In the genomic region with DNA sequence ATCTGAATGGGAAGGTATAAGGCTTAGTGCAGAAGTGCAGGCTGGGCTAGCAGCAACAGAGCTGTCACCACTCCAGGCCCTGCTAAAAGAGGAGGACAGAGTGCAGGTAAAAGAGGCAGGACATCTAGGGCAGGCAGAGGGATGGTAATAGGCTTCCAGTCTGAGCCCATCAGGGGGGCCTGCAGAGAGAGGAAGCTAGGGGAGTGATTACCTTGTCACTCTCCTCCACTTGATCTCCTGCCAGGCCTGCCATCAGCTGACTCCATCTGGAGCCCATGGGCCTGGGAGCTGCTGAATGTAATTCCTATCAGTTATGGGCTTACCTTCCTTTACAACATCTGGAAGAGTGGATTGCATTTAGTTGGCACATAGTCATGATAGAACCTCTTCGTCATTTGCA, we compare ENCODE assay signal across 25 mouse cellular contexts. TPM values are rescaled to one million over a fixed set of nuclear protein-coding genes. Genes with fewer than 3 reads are reported as not detected.
DNase-seq lines count a peak whose midpoint lies in the region; ATAC-seq lines count a peak whose summit lies in the region.
"Had no signal": no experiment of that assay in that cellular context is flagged by ENCODE, and none has a peak within 500 bp of the region (broad histone marks: within the 10 kb centered on the region; RNA-seq: fewer than 3 reads in every experiment).

No protein-coding gene starts in this region.

- no peak overlapping the region for H3K9ac ChIP-seq in forebrain, embryonic 13.5 days
- no peak overlapping the region for H3K9ac ChIP-seq in forebrain, embryonic 11.5 days (ENCODE audit: low read length)
- H3K9ac ChIP-seq in neural tube, embryonic 14.5 days (replicated peaks; ENCODE audit: low read depth, low read length), result no peak overlapping the region
- no peak overlapping the region for H3K9ac ChIP-seq in neural tube, embryonic 15.5 days (replicated peaks)
- H3K9ac ChIP-seq: embryonic facial prominence, embryonic 12.5 days; embryonic facial prominence, embryonic 15.5 days; forebrain, embryonic 12.5 days; hindbrain, embryonic 12.5 days; hindbrain, embryonic 15.5 days had no signal

- intact Hi-C loops in left cerebral cortex, postnatal 4 days (cut with DNase I), result no loop called here
- intact Hi-C loops in left cerebral cortex, postnatal 36 days (cut with DNase I), result no loop called here

- no peaks in the 10 kb centered on the region for H3K36me3 ChIP-seq in forebrain, embryonic 13.5 days (ENCODE audit: poor library complexity, severe bottlenecking)
- no peaks in the 10 kb centered on the region for H3K36me3 ChIP-seq in forebrain, embryonic 11.5 days (ENCODE audit: control insufficient read depth, insufficient read depth, low read length)
- no peaks in the 10 kb centered on the region for H3K36me3 ChIP-seq in neural tube, embryonic 14.5 days (ENCODE audit: control insufficient read depth, insufficient read depth, low read length)
- no peaks in the 10 kb centered on the region for H3K36me3 ChIP-seq in neural tube, embryonic 15.5 days
- H3K36me3 ChIP-seq: embryonic facial prominence, embryonic 12.5 days; embryonic facial prominence, embryonic 15.5 days; forebrain, embryonic 12.5 days; G1E; hindbrain, embryonic 12.5 days; hindbrain, embryonic 15.5 days had no signal

- H3K4me1 ChIP-seq in forebrain, embryonic 13.5 days, result no peaks in the 10 kb centered on the region
- H3K4me1 ChIP-seq in forebrain, embryonic 11.5 days (replicated peaks; ENCODE audit: control insufficient read depth, insufficient read depth, low read length), result no peaks in the 10 kb centered on the region
- no peaks in the 10 kb centered on the region for H3K4me1 ChIP-seq in neural tube, embryonic 14.5 days (ENCODE audit: control insufficient read depth, insufficient read depth, low read length)
- no peaks in the 10 kb centered on the region for H3K4me1 ChIP-seq in neural tube, embryonic 15.5 days
- H3K4me1 ChIP-seq: embryonic facial prominence, embryonic 12.5 days; embryonic facial prominence, embryonic 15.5 days; forebrain, embryonic 12.5 days; hindbrain, embryonic 12.5 days; hindbrain, embryonic 15.5 days had no signal

- no peak overlapping the region for H3K4me2 ChIP-seq in forebrain, embryonic 13.5 days
- no peak overlapping the region for H3K4me2 ChIP-seq in forebrain, embryonic 11.5 days (ENCODE audit: low read depth, low read length, severe bottlenecking)
- H3K4me2 ChIP-seq in neural tube, embryonic 14.5 days (ENCODE audit: low read depth, low read length), result no peak overlapping the region
- H3K4me2 ChIP-seq in neural tube, embryonic 15.5 days, result no peak overlapping the region
- H3K4me2 ChIP-seq: embryonic facial prominence, embryonic 12.5 days; embryonic facial prominence, embryonic 15.5 days; forebrain, embryonic 12.5 days; heart, embryonic 11.5 days; hindbrain, embryonic 12.5 days; hindbrain, embryonic 15.5 days had no signal

- no peak overlapping the region for H3K27ac ChIP-seq in forebrain, embryonic 13.5 days
- H3K27ac ChIP-seq in forebrain, embryonic 11.5 days (ENCODE audit: low read depth, low read length), result no peak overlapping the region
- no peak overlapping the region for H3K27ac ChIP-seq in neural tube, embryonic 14.5 days (ENCODE audit: low read depth, low read length)
- H3K27ac ChIP-seq in neural tube, embryonic 15.5 days (replicated peaks), result no peak overlapping the region
- H3K27ac ChIP-seq: embryonic facial prominence, embryonic 12.5 days; embryonic facial prominence, embryonic 15.5 days; forebrain, embryonic 12.5 days; gastrocnemius, adult 2 months; hindbrain, embryonic 12.5 days; hindbrain, embryonic 15.5 days had no signal

- H3K27me3 ChIP-seq in forebrain, embryonic 13.5 days, result no peaks in the 10 kb centered on the region
- H3K27me3 ChIP-seq in forebrain, embryonic 11.5 days (ENCODE audit: control insufficient read depth, insufficient read depth, low read length), result no peaks in the 10 kb centered on the region
- no peaks in the 10 kb centered on the region for H3K27me3 ChIP-seq in neural tube, embryonic 14.5 days (ENCODE audit: control insufficient read depth, insufficient read depth, low read length)
- H3K27me3 ChIP-seq in neural tube, embryonic 15.5 days (replicated peaks), result no peaks in the 10 kb centered on the region
- H3K27me3 ChIP-seq: CH12.LX; embryonic facial prominence, embryonic 12.5 days; embryonic facial prominence, embryonic 15.5 days; forebrain, embryonic 12.5 days; hindbrain, embryonic 12.5 days; hindbrain, embryonic 15.5 days had no signal

- 86% methylated on average over 1 of the region's 1 CpGs for WGBS in forebrain, embryonic 13.5 days
- 100% methylated on average over 1 of the region's 1 CpGs for WGBS in forebrain, embryonic 11.5 days
- 85% methylated on average over 1 of the region's 1 CpGs for WGBS in neural tube, embryonic 14.5 days
- WGBS in neural tube, embryonic 15.5 days, result 82% methylated on average over 1 of the region's 1 CpGs

- no peaks in the 10 kb centered on the region for H3K9me3 ChIP-seq in forebrain, embryonic 13.5 days (replicated peaks)
- no peaks in the 10 kb centered on the region for H3K9me3 ChIP-seq in forebrain, embryonic 11.5 days (ENCODE audit: control insufficient read depth, low read length)
- H3K9me3 ChIP-seq in neural tube, embryonic 14.5 days (ENCODE audit: control insufficient read depth, low read length), result no peaks in the 10 kb centered on the region
- H3K9me3 ChIP-seq in neural tube, embryonic 15.5 days (replicated peaks), result no peaks in the 10 kb centered on the region
- H3K9me3 ChIP-seq: embryonic facial prominence, embryonic 12.5 days; embryonic facial prominence, embryonic 15.5 days; forebrain, embryonic 12.5 days; hindbrain, embryonic 12.5 days; hindbrain, embryonic 15.5 days had no signal

- ATAC-seq in forebrain, embryonic 13.5 days, result peak; percentile 41; the same call in 1 of the 2 replicates
- ATAC-seq in forebrain, embryonic 11.5 days (replicated peaks; ENCODE audit: low FRiP score), result no peak
- ATAC-seq in neural tube, embryonic 14.5 days (ENCODE audit: low read depth), result peak; percentile 14; the same call in 1 of the 2 replicates
- ATAC-seq in neural tube, embryonic 15.5 days (ENCODE audit: low FRiP score), result no peak

- H3K4me3 ChIP-seq in forebrain, embryonic 13.5 days, result no peak overlapping the region
- no peak overlapping the region for H3K4me3 ChIP-seq in forebrain, embryonic 11.5 days (ENCODE audit: low read depth, low read length)
- no peak overlapping the region for H3K4me3 ChIP-seq in neural tube, embryonic 14.5 days (ENCODE audit: low read depth, low read length)
- H3K4me3 ChIP-seq in neural tube, embryonic 15.5 days (replicated peaks), result no peak overlapping the region
- H3K4me3 ChIP-seq: embryonic facial prominence, embryonic 12.5 days; embryonic facial prominence, embryonic 15.5 days; forebrain, embryonic 12.5 days; gastrocnemius, adult 2 months; hindbrain, embryonic 12.5 days; hindbrain, embryonic 15.5 days had no signal

- DNase-seq in forebrain, embryonic 11.5 days (ENCODE audit: low spot score), result no peak
- peak; percentile 6 for DNase-seq in left cerebral cortex, postnatal 4 days
- DNase-seq in left cerebral cortex, postnatal 36 days (ENCODE audit: low spot score in 2 of 2), result no peak
- no peak for DNase-seq in yolk sac, embryonic 10.5 days (ENCODE audit: low spot score)
- DNase-seq: adrenal gland, adult 2 months; adrenal gland, postnatal 14 days; B cell, adult 2 months; cerebellum, adult 11-12 months; cerebellum, adult 8-10 months; gastrocnemius, adult 2 months; gastrocnemius, postnatal 14 days; heart, adult 11 months had no signal

RNA-seq across cellular contexts. Expression of a gene that starts 18.7 kb away (rescaled TPM):
- 6.4 and 10.0 TPM in 2 replicates for polyA plus RNA-seq in forebrain, embryonic 13.5 days (2015; fragmentation: Nextera tagmentation; extraction: Ambion mirVana)
- polyA plus RNA-seq in forebrain, embryonic 11.5 days (2014; fragmentation: Nextera tagmentation; extraction: Ambion mirVana), result 9.5 and 9.7 TPM in 2 replicates
- 1 to 10 TPM; 4.5 to 5.0 TPM for total RNA-seq in left cerebral cortex, postnatal 4 days (2021)
- total RNA-seq in left cerebral cortex, postnatal 36 days (2021), result 1 to 10 TPM; 1.3 TPM
- 10.5 and 20.9 TPM in 2 replicates for polyA plus RNA-seq in neural tube, embryonic 14.5 days (2014; fragmentation: Nextera tagmentation; extraction: Ambion mirVana)
- polyA plus RNA-seq in neural tube, embryonic 15.5 days (2015; fragmentation: Nextera tagmentation; extraction: Ambion mirVana), result 14.0 and 15.2 TPM in 2 replicates
- total RNA-seq: CH12.LX; common myeloid progenitor, adult 5-6 weeks; G1E; hematopoietic stem cell, adult 5-6 weeks had no signal
- polyA plus RNA-seq: G1E had no signal

RNA-seq across cellular contexts. Expression of a gene that starts 48.6 kb away (rescaled TPM):
- polyA plus RNA-seq in forebrain, embryonic 13.5 days (2015; fragmentation: Nextera tagmentation; extraction: Ambion mirVana), result 6.8 and 6.9 TPM in 2 replicates
- polyA plus RNA-seq in forebrain, embryonic 11.5 days (2014; fragmentation: Nextera tagmentation; extraction: Ambion mirVana), result 8.2 and 8.7 TPM in 2 replicates
- 10 to 100 TPM; 11.1 to 13.9 TPM for total RNA-seq in left cerebral cortex, postnatal 4 days (2021)
- 10 to 100 TPM in 1 of 2 experiments, 1 to 10 TPM in 1; 8.9 to 10.8 TPM for total RNA-seq in left cerebral cortex, postnatal 36 days (2021)
- 17.0 and 18.0 TPM in 2 replicates for polyA plus RNA-seq in neural tube, embryonic 14.5 days (2014; fragmentation: Nextera tagmentation; extraction: Ambion mirVana)
- polyA plus RNA-seq in neural tube, embryonic 15.5 days (2015; fragmentation: Nextera tagmentation; extraction: Ambion mirVana), result 15.3 and 15.7 TPM in 2 replicates

RNA-seq across cellular contexts. Expression of a gene that starts 49.3 kb away (rescaled TPM):
- 2.0 and 2.2 TPM in 2 replicates for polyA plus RNA-seq in forebrain, embryonic 13.5 days (2015; fragmentation: Nextera tagmentation; extraction: Ambion mirVana)
- 1.4 and 1.9 TPM in 2 replicates for polyA plus RNA-seq in forebrain, embryonic 11.5 days (2014; fragmentation: Nextera tagmentation; extraction: Ambion mirVana)
- 1 to 10 TPM; 1.1 to 2.3 TPM for total RNA-seq in left cerebral cortex, postnatal 4 days (2021)
- total RNA-seq in left cerebral cortex, postnatal 36 days (2021), result 1 to 10 TPM; 2.2 TPM
- polyA plus RNA-seq in neural tube, embryonic 14.5 days (2014; fragmentation: Nextera tagmentation; extraction: Ambion mirVana), result 2.3 and 2.6 TPM in 2 replicates
- polyA plus RNA-seq in neural tube, embryonic 15.5 days (2015; fragmentation: Nextera tagmentation; extraction: Ambion mirVana), result 1.8 and 3.1 TPM in 2 replicates
- total RNA-seq: hematopoietic stem cell, adult 5-6 weeks had no signal

Comparison
In these comparisons a context has a peak if more than half of its experiments do, and no peak if none do; other contexts are left out.
1. ATAC-seq: peak in forebrain, embryonic 13.5 days (single experiment) and neural tube, embryonic 14.5 days (single experiment); none in forebrain, embryonic 11.5 days (single experiment) and neural tube, embryonic 15.5 days (single experiment).